Mouse (Mus musculus): ENCODE data around the gene Olfr127. TPM values are rescaled to one million over a fixed set of nuclear protein-coding genes. Genes with fewer than 3 reads are reported as not detected.
"Not testable (repeated sequence)": the region's sequence is repeated elsewhere in the genome, so short reads cannot be mapped to it uniquely, and the experiment has no call there.

Olfr127 gene
- not detected in 2 replicates for polyA plus RNA-seq (2015; fragmentation: Nextera tagmentation; extraction: Ambion mirVana)

DNA sequence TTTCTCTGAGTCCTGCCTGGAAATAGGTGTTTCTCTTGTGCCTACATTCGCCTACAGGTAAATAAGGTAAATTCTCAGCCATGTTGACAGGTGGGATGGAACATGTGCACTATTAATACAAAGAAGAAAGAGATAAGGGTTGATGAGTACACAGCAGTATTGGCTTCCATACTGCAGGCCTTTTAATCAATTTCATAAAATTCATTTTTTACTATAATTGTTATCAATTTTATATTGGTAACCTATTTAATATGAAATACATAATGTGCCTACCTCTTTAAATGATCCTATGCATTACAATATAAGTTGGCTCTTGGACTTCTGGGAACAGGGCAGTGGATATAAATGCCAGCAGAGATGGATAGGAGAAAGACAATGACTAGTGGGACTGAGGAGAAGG lies at the start of gene Olfr127:
Gene Olfr127 (plus strand): TSS at position 301 of the 400 bp plus-strand sequence.
- Histone ChIP-seq H3K36me3 (no peaks in the 10 kb centered on the region), H3K4me1 (replicated peaks) (no peaks in the 10 kb centered on the region), H3K4me3 (replicated peaks) (no peak within 1 kb of the TSS), H3K9me3 (no peaks in the 10 kb centered on the region), H3K27ac (no peak within 1 kb of the TSS), H3K27me3 (no peaks in the 10 kb centered on the region), H3K4me2 (replicated peaks) (no peak within 1 kb of the TSS), H3K9ac (replicated peaks) (no peak within 1 kb of the TSS)
- no peak for ATAC-seq
- WGBS, result 78% methylated on average over 1 of the region's 1 CpGs

DNA sequence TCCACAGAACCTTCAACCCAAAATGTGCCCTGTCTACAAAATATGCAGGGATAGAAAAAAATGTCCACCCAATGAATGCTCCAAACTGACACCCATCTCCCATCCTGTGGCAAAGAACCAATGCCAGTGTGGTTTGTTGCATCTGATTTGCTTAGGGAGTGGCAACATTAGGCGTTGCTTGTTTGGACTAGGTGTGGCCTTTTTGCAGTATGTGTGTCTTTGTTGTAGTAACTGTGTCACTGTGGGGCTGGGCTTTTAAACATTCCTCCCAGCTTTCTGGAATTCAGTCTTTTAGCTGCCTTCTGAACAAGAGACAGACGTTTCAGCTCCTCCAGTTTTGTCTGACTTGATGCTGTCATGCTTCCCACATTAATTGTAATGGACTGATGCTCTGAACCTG lies 36.3 kb upstream of the Olfr127 start:
- no peaks in the 10 kb centered on the region for H3K9me3 ChIP-seq
- H3K36me3 ChIP-seq, result no peaks in the 10 kb centered on the region
- no peak overlapping the region for H3K4me3 ChIP-seq (replicated peaks)
- no peak overlapping the region for H3K27ac ChIP-seq
- no peak overlapping the region for H3K9ac ChIP-seq (replicated peaks)
- no peaks in the 10 kb centered on the region for H3K27me3 ChIP-seq
- H3K4me2 ChIP-seq (replicated peaks), result no peak overlapping the region
- H3K4me1 ChIP-seq (replicated peaks), result no peaks in the 10 kb centered on the region
- no peak for ATAC-seq
- 85% methylated on average over 2 of the region's 2 CpGs for WGBS

- H3K4me2 ChIP-seq (replicated peaks), result no peak overlapping the region
- H3K9ac ChIP-seq (replicated peaks), result no peak overlapping the region
- ATAC-seq, result no peak
- no peak overlapping the region for H3K4me3 ChIP-seq (replicated peaks)
- H3K4me1 ChIP-seq (replicated peaks), result no peaks in the 10 kb centered on the region; the same call in 1 of the 2 replicates
- H3K9me3 ChIP-seq, result no peaks in the 10 kb centered on the region
- no peak overlapping the region for H3K27ac ChIP-seq
- no peaks in the 10 kb centered on the region for H3K36me3 ChIP-seq
- no peaks in the 10 kb centered on the region for H3K27me3 ChIP-seq
- 23% methylated on average over 8 of the region's 8 CpGs for WGBS
Measured at GRCm38 (mm10) chr17:37869676-37870205, 30.5 kb upstream of the Olfr127 start.

DNA sequence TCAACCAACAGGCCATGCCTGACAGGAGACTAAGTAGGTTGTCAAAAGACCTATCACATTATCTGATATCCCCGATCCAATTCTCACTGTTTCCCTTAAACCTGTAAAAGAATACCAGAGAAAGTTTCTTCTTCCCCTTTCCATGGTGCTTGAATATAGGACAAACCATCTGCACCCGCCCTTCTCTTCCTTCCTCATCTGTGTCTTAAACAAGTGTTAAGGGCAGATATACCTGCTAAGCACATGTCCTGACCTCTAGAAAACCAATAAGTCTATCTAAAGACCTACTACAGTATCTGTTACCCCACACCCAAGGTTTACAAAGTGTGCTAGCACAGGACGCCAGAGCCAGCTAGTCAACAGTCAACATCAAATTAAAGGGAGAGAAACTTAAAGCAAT lies 26.4 kb upstream of the Olfr127 start:
- no peaks in the 10 kb centered on the region for H3K36me3 ChIP-seq
- no peak overlapping the region for H3K27ac ChIP-seq
- H3K9ac ChIP-seq (replicated peaks), result no peak overlapping the region
- no peaks in the 10 kb centered on the region for H3K27me3 ChIP-seq
- H3K4me3 ChIP-seq (replicated peaks), result no peak overlapping the region
- H3K9me3 ChIP-seq, result no peaks in the 10 kb centered on the region
- ATAC-seq, result no peak
- WGBS, result 87% methylated on average over 3 of the region's 3 CpGs
- no peak overlapping the region for H3K4me2 ChIP-seq (replicated peaks)
- no peaks in the 10 kb centered on the region; the same call in 1 of the 2 replicates for H3K4me1 ChIP-seq (replicated peaks)

- WGBS, result 79% methylated on average over 8 of the region's 8 CpGs
- H3K9ac ChIP-seq (replicated peaks); H3K27me3 ChIP-seq; H3K27ac ChIP-seq; H3K4me2 ChIP-seq (replicated peaks); H3K4me3 ChIP-seq (replicated peaks); H3K9me3 ChIP-seq; H3K36me3 ChIP-seq; ATAC-seq; H3K4me1 ChIP-seq (replicated peaks): not testable (repeated sequence)
Measured at GRCm38 (mm10) chr17:37906821-37907220, 6.6 kb downstream of the Olfr127 start.

DNA sequence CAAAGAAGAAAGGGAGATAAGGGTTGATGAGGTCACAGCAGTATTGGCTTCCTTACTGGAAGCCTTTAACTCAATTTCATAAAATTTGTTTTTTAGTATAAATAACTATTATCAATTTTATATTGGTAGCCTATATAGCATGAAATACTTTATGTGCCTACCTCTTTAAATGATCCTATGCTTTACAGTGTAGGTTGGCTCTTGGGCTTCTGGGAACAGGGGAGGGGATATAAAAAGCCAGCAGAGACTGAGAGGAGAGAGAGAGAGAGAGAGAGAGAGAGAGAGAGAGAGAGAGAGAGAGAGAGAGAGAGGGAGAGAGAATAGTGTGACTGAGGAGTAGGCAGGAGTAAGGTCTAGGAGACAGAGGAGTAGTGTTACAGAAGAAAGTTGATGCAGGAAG lies 20.0 kb downstream of the Olfr127 start, which contains the start of gene Olfr128:
Gene Olfr128 (plus strand): TSS at position 301 of the 400 bp plus-strand sequence.
- no peak within 1 kb of the TSS for H3K4me2 ChIP-seq (replicated peaks)
- H3K4me1 ChIP-seq (replicated peaks), result no peaks in the 10 kb centered on the region
- H3K27me3 ChIP-seq, result no peaks in the 10 kb centered on the region
- no peaks in the 10 kb centered on the region for H3K9me3 ChIP-seq
- no peaks in the 10 kb centered on the region for H3K36me3 ChIP-seq
- no peak within 1 kb of the TSS for H3K9ac ChIP-seq (replicated peaks)
- ATAC-seq, result no peak
- no peak within 1 kb of the TSS for H3K4me3 ChIP-seq (replicated peaks)
- no peak within 1 kb of the TSS for H3K27ac ChIP-seq

DNA sequence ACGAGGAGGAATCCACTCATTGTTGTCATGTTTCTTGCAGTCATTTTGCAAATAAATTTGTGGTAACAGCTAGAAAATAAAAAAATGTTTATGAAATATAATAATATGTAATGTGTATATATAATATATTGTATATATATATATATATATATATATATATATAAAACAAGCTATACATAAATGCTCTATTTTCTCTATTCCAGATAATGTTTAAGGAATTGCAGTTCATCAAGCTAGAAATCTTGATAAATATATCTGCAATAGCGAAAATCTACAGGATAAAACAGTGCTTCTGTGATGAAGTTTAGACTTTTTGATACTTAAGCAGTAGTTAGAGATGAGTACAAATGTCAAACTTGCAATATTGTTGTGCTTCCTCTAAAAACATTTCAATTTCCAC lies 52.7 kb downstream of the Olfr127 start, which contains the start of gene Olfr761:
Gene Olfr761 (minus strand): TSS at position 101 of the 400 bp plus-strand sequence.
- Histone ChIP-seq H3K27me3 (no peaks in the 10 kb centered on the region), H3K27ac (no peak within 1 kb of the TSS), H3K9me3 (no peaks in the 10 kb centered on the region), H3K4me1 (replicated peaks) (no peaks in the 10 kb centered on the region), H3K36me3 (no peaks in the 10 kb centered on the region), H3K9ac (replicated peaks) (no peak within 1 kb of the TSS), H3K4me2 (replicated peaks) (no peak within 1 kb of the TSS), H3K4me3 (replicated peaks) (no peak within 1 kb of the TSS)
- no peak for ATAC-seq
- 77% methylated on average over 2 of the region's 2 CpGs for WGBS

Other genes with a start within 250 kb of the Olfr127 start
- gene Olfr117, start 236.7 kb upstream of the Olfr127 start, polyA plus RNA-seq (2015; fragmentation: Nextera tagmentation; extraction: Ambion mirVana), result not detected in 2 replicates
- gene Olfr118, start 233.4 kb upstream of the Olfr127 start, polyA plus RNA-seq (2015; fragmentation: Nextera tagmentation; extraction: Ambion mirVana), result not detected in 2 replicates
- not detected in 2 replicates for gene Olfr119, start 203.9 kb upstream of the Olfr127 start, polyA plus RNA-seq (2015; fragmentation: Nextera tagmentation; extraction: Ambion mirVana)
- not detected in 2 replicates for gene Olfr120, start 178.6 kb upstream of the Olfr127 start, polyA plus RNA-seq (2015; fragmentation: Nextera tagmentation; extraction: Ambion mirVana)
- not detected in 2 replicates for gene Olfr121, start 151.6 kb upstream of the Olfr127 start, polyA plus RNA-seq (2015; fragmentation: Nextera tagmentation; extraction: Ambion mirVana)
- gene Olfr122, start 131.8 kb upstream of the Olfr127 start, polyA plus RNA-seq (2015; fragmentation: Nextera tagmentation; extraction: Ambion mirVana), result not detected in 2 replicates
- not detected in 2 replicates for gene Olfr123, start 106.9 kb upstream of the Olfr127 start, polyA plus RNA-seq (2015; fragmentation: Nextera tagmentation; extraction: Ambion mirVana)
- gene Olfr124, start 100.5 kb upstream of the Olfr127 start, polyA plus RNA-seq (2015; fragmentation: Nextera tagmentation; extraction: Ambion mirVana), result not detected in 2 replicates
- not detected in 2 replicates for gene Olfr125, start 67.5 kb upstream of the Olfr127 start, polyA plus RNA-seq (2015; fragmentation: Nextera tagmentation; extraction: Ambion mirVana)
- not detected in 2 replicates for gene Olfr126, start 53.0 kb upstream of the Olfr127 start, polyA plus RNA-seq (2015; fragmentation: Nextera tagmentation; extraction: Ambion mirVana)
- not detected in 2 replicates for gene Olfr128, start 20.1 kb downstream of the Olfr127 start, polyA plus RNA-seq (2015; fragmentation: Nextera tagmentation; extraction: Ambion mirVana)
- not detected in 2 replicates for gene Olfr761, start 52.6 kb downstream of the Olfr127 start, polyA plus RNA-seq (2015; fragmentation: Nextera tagmentation; extraction: Ambion mirVana)
- not detected in 2 replicates for gene Olfr129, start 159.6 kb downstream of the Olfr127 start, polyA plus RNA-seq (2015; fragmentation: Nextera tagmentation; extraction: Ambion mirVana)
- gene Olfr130, start 163.5 kb downstream of the Olfr127 start, polyA plus RNA-seq (2015; fragmentation: Nextera tagmentation; extraction: Ambion mirVana), result not detected in 2 replicates
- not detected in 2 replicates for gene Olfr131, start 188.3 kb downstream of the Olfr127 start, polyA plus RNA-seq (2015; fragmentation: Nextera tagmentation; extraction: Ambion mirVana)
- not detected in 2 replicates for gene Olfr132, start 234.1 kb downstream of the Olfr127 start, polyA plus RNA-seq (2015; fragmentation: Nextera tagmentation; extraction: Ambion mirVana)
- gene Olfr133, start 244.8 kb downstream of the Olfr127 start, polyA plus RNA-seq (2015; fragmentation: Nextera tagmentation; extraction: Ambion mirVana), result not detected in 2 replicates